Mouse (Mus musculus) Muller cell, postnatal 12 days (primary cell): ENCODE data around the gene Lfng.

ENCODE experiments used
- DNase-seq: peaks from one replicate; pipeline ENCODE4 v3.0.0-alpha.2; 2015; ENCODE audit errors: inconsistent ontology term

Lfng gene

GRCm38 (mm10) chr5:140640812-140641211, 33.7 kb downstream of the Lfng start:
- DNase-seq = no peak

DNA sequence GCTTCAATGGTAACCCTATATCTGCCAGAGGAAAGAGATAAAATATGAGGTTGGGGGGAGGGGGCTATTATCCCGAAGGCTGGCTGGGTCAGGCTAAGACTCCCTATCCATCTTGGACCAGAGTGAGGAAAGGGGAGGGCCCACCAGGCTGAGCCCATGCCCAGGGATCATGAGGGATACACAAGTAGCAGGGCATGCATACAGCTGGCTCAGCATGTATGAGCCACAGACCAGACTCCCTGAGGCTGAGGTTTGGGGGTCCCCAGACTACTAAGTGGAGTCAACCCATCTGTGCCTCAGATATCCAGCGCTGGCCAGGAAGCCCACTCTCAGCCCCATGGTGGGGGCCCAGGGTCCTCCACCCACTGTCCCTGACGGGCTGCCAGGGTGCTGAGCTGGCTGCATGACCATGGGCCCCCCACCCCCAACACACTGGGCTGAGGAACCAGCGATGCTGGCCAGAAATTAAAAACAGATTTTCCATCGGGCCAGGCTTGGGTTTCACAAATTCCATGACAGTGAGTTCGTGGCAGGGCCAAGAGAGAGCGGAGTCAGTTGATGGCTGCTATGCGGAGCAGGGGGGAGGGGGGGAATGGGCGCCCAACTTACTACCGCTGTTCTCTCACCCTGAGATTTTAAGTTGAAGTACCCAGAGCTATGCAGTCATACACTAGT, 34.3 kb downstream of the Lfng start:
- peak; percentile 76 for DNase-seq

DNA sequence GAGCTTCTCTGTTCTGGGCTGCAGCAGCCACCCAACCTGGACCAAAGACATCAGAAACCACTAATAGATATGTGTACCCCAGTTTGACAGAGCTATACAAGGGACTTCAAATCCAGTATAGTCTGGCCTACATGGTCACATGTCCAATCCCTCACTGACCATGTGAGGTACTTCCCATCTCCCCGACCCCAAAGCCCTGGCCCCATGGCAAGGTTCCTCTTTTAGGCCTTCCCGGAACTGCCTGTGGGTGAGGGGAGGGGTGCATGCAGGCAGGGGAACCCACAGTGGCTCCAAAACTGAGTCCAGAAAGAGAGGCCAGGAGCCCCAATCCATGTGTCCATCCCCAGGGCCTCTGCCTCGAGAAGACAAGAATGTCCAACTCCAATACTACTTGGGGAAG, 35.0 kb downstream of the Lfng start:
- no peak for DNase-seq

DNA sequence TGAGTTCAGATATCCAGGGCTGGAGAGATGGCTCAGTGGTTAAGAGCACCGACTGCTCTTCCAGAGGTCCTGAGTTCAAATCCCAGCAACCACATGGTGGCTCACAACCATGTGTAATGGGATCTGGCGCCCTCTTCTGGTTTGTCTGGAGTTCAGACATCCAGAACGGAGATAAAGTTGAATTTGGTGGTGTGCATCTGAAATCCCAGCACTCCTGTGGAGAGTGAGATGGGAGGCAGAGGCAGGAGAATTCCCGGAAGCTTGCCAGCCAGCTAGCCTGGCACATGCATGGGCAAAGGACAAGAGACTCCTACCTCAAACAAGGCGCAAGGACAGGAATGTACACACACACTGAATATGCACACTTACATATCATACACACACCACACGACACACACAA, 37.1 kb downstream of the Lfng start:
- DNase-seq = no peak

DNA sequence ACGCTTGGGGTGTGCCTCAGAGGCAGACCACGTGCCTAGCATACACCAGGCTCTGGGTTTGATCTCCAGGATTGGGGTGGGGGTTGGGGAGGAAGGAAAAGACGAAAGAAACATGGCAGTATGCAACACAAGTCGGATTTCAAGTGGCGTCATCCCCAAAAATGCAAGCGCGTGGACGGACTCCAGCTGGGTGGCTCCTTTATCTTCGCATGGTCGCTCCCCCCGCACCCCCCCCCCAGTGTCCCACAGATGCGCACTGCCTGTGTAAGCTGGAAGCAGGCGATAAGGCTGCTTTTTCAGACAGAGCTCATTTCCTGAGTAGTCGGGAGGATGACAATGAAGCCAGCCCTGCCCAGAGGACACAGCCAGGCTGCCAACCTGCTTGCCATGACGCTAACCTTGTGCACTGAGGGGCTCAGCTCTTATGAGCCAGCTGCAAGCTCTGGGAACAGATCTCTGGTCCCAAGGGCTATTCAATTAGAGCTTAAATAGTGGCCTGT, 37.6 kb downstream of the Lfng start:
- peak; percentile 49 for DNase-seq

GRCm38 (mm10) chr5:140645454-140645853, 38.3 kb downstream of the Lfng start:
- DNase-seq = no peak

GRCm38 (mm10) chr5:140646171-140646570, 39.1 kb downstream of the Lfng start:
- no peak for DNase-seq

DNA sequence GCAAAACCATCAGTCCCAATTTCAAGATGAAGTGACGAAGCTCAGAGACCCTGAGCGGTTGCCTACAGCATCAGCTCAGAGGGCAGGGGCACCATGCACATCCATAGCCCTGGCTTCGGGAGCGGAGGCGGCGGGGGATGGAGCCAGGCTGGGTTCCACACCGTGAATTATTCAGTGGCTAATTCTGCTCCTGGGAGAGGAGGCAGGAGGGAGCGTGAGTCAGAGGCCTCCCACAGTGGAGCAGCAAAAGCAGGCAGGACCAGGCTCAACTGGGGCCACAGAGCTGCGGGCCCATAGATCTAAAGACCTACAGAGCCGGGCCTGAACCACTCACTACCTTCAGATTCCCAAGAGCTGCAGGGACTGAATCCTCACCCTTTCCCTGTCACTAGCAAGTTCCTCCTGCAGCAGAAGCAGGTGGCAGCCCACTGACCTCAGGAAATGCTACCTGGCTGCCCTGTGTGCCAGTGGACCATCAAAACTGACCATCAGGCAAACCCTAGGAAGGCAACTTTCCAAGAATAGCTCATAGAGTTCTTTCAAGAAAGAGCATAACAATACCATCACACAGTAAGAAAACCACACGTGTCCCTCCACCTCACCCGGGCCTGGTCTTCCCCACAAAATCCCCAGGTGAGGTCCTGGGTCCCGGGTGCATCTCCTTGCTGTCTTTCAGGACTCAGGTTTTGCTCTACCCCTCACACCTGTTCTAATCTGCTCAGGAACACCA, 40.1 kb downstream of the Lfng start:
- peak; percentile 61 for DNase-seq

- DNase-seq = peak; percentile 80
These were observed 40.9 kb downstream of the Lfng start for GRCm38 (mm10) chr5:140647821-140648518.

DNA sequence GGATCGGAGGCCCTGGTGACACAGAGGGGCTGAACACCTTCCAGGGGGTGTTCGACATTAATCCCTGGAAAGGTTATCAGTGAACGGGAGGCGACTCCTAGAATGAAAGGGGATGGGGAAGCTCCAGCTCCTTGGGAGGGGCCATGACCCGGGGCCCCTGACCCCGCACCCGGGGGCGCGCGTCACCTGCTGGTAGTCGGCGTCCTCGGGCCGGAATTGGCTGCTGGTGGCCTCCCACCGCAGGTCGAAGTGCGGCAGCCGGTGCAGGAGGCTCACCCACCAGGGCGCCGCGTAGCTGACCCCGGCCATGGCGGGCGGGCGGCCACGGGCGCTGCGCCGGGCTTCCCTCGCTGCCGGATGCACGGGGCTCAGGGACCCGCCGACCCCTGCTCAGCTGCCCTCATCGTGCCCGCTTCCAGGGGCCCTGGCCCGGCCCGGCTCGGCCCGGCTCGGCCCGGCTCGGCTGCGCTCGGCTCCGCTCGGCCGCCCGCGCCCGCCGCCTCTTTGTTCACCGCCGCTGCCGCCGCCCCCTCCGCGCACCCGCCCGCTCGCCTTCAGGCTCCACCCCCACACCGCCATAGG, 41.5 kb downstream of the Lfng start, which contains the start of gene Ttyh3:
Gene Ttyh3, minus strand, starts transcription at position 513 of the 582 bp plus-strand sequence.
- DNase-seq = no peak

DNA sequence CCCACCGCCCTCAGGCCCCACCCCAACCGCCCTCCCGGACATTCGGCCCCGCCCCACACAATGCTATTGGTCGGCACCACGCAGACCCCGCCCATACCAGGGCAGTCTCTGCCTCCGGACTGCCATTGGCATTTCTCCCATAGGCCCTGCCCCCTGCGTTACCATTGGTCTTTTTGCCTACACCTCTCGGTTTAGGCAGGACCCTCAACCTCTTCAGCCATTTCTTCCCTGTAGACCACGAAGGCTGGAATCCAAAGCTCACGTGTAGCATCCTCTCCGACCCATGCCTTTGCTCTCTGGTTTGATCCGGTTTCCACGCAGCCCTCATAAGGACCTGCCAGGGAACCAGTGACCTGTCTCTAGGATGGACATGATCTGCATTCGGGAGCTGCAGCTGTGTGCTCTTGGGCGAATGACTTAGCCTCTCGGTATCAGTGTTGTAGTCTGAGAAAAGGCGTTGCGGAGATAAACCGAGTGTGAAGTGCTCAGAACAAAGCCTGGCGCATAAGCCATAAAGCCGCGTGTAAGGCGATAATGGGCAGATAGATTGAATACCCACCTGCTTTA, 42.1 kb downstream of the Lfng start:
- peak; percentile 98 for DNase-seq

GRCm38 (mm10) chr5:140649881-140650414, 42.8 kb downstream of the Lfng start:
- DNase-seq = no peak

DNA sequence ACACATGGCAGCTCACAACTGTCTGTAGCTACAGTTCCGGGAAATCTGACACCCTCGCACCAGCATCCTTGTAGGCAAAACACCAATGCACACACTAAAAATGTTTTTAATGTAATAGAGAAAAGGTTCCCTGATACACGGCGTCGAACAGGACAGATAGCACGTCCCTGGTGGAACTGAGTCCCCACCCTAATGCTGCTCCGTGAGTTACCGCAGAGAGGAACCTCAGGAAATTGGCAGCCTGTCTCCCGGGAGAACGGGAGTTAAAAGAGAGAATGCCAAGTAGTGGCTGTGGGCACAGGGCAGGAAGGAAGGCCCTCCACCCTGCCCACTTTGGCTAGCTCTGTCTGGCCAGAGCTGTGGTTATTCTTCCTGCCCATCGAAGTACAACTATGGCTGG, 44.1 kb downstream of the Lfng start:
- no peak for DNase-seq

DNA sequence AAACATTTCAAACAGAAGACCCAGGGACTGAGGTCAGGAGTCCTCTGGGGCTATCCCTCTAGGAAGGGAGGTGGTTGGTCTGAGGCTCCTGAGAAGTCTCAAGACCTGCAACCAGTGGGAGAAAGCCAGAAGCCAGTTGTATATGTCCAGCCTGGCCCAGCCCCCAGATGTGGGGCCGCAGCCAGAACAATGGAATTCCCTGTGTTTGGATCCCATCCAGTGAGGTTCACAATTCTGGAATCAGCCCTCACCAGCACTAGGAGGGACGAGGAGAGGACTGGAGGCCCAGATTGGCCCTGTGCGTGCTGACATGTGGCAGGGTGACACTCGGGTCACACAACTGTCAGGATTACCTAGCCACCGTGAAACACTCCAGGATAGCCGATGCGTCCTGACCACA, 45.5 kb downstream of the Lfng start:
- no peak for DNase-seq

- DNase-seq = no peak
These were observed 47.2 kb downstream of the Lfng start for GRCm38 (mm10) chr5:140654096-140654845.

DNA sequence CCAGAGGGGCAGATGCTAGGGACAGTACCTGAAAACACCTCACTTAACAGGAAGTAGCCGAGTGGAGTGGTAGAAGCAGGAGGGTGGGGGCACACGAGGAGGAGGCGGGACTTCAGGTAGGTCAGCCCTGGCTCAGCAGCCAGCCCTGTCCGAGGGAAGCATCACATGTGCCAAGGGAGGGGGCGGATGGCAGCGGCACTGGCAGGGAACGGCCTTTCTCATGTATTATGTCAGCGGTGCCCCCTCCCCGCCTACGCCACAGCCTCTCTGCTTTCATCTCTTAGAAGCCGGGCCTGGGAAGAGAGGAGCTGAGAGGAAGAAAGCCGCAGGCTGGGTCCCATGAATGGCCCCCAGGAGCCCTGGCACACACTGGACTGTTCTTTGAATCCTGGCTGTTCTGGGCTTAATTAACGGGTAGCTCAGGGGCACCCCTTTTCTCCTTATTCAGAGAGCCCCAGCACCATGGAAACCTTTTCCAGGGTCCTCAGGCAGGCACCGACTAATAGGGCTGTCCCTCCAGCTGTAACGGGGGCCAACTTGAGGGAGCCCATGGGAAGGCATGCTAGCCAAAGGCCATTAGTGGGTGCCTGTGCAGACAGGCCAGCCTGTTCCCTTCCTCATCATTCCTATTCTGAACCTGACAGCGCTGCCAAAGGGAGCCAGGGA, 52.6 kb downstream of the Lfng start:
- DNase-seq = peak; percentile 88

DNA sequence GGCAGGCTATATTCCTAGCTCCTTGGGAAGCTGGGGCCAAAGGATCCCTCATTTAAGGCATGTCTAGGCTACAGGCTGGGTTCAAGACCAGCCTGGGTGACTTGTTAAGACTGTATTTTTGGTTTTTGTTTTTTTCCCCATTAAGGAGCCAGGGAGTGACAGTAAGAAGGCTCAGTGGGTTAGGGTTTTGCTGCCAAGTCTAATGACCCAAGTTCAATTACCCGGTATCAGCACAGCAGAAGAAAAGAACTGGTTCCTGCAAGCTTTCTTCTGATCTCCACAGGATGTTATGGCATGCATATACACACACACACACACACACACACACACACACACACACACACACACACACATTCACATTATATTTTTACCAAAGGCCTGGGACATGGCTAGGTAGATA, 53.3 kb downstream of the Lfng start:
- no peak for DNase-seq

GRCm38 (mm10) chr5:140661427-140661826, 54.3 kb downstream of the Lfng start:
- no peak for DNase-seq

GRCm38 (mm10) chr5:140661875-140662643, 54.9 kb downstream of the Lfng start:
- DNase-seq = no peak
